Mouse (Mus musculus): Measurements from ENCODE around the gene Rpl14. TPM values are rescaled to one million over a fixed set of nuclear protein-coding genes. Genes with fewer than 3 reads are reported as not detected.

The Rpl14 gene
- total RNA-seq, 1 experiment, result 1,546 TPM

GRCm38 (mm10) chr9:120571593-120572385, 545 bp downstream of the Rpl14 start:
- H3K4me3 ChIP-seq (ENCODE audit: insufficient read depth in 1 of 2, low read depth in 1 of 2, low read length in 2 of 2, poor library complexity in 1 of 2, severe bottlenecking in 1 of 2), result peak overlapping the region; percentile 94 to 99
- H3K4me1 ChIP-seq (ENCODE audit: control insufficient read depth in 2 of 2, insufficient read depth in 2 of 2, low read length in 2 of 2, poor library complexity in 1 of 2), result peaks cover 0 to 2% of the 10 kb centered on the region in 2 experiments; a peak in 1 of 4 replicates
- in situ Hi-C loops (cut with MboI; ENCODE audit: low sequenced_read_pairs in 2 of 2, unreplicated experiment in 2 of 2), result no loop called here

GRCm38 (mm10) chr9:120575748-120576661, 4.8 kb downstream of the Rpl14 start:
- Histone ChIP-seq H3K36me3 (ENCODE audit: control insufficient read depth, insufficient read depth, low read length, poor library complexity, severe bottlenecking) (peaks cover 40% of the 10 kb centered on the region), H3K9ac (ENCODE audit: insufficient read depth, low read depth, low read length, poor library complexity, severe bottlenecking) (no peak overlapping the region; the same call in 1 of the 2 replicates), H3K4me1 (ENCODE audit: control insufficient read depth in 2 of 2, insufficient read depth in 2 of 2, low read length in 2 of 2, poor library complexity in 1 of 2) (peaks cover 0 to 15% of the 10 kb centered on the region in 2 experiments; a peak in 2 of 4 replicates), H3K27ac (ENCODE audit: insufficient read depth, low read depth, low read length, poor library complexity, severe bottlenecking) (peak overlapping the region; percentile 18; the same call in 1 of the 2 replicates), H3K4me3 (ENCODE audit: insufficient read depth in 1 of 2, low read depth in 1 of 2, low read length in 2 of 2, poor library complexity in 1 of 2, severe bottlenecking in 1 of 2) (peak overlapping the region in 1 of 2 experiments; percentile 43; a peak in 1 of 4 replicates), H3K9me3 (ENCODE audit: control insufficient read depth, insufficient read depth, low read depth, low read length) (no peaks in the 10 kb centered on the region)
- in situ Hi-C loops (cut with MboI; ENCODE audit: low sequenced_read_pairs in 2 of 2, unreplicated experiment in 2 of 2), result no loop called here
- no peak for DNase-seq (ENCODE audit: low read depth, low spot score)
- no peak for TF ChIP-seq HCFC1 (IDR thresholded peaks at IDR 0.05; ENCODE audit: borderline replicate concordance, insufficient read depth, low read length)
- no peak for TF ChIP-seq ZC3H11A (IDR thresholded peaks at IDR 0.05; ENCODE audit: borderline replicate concordance, low read depth, low read length)
- TF ChIP-seq MAFK (IDR thresholded peaks at IDR 0.05; ENCODE audit: insufficient read depth, low read depth, low read length), result no peak
- no peak for TF ChIP-seq ZNF384 (IDR thresholded peaks at IDR 0.05; ENCODE audit: low read depth, low read length)
- no peak for TF ChIP-seq CHD2 (IDR thresholded peaks at IDR 0.05; ENCODE audit: low read depth, low read length)

More at GRCm38 (mm10) chr9:120571593-120572385, 545 bp downstream of the Rpl14 start:
- DNase-seq (ENCODE audit: low read depth, low spot score), result no peak
- Histone ChIP-seq H3K36me3 (ENCODE audit: control insufficient read depth, insufficient read depth, low read length, poor library complexity, severe bottlenecking) (peaks cover 40% of the 10 kb centered on the region), H3K27ac (ENCODE audit: insufficient read depth, low read depth, low read length, poor library complexity, severe bottlenecking) (peak overlapping the region; percentile 92), H3K9me3 (ENCODE audit: control insufficient read depth, insufficient read depth, low read depth, low read length) (no peaks in the 10 kb centered on the region), H3K9ac (ENCODE audit: insufficient read depth, low read depth, low read length, poor library complexity, severe bottlenecking) (peak overlapping the region; percentile 100)
- TF ChIP-seq HCFC1 (IDR thresholded peaks at IDR 0.05; ENCODE audit: borderline replicate concordance, insufficient read depth, low read length), result no peak
- TF ChIP-seq ZC3H11A (IDR thresholded peaks at IDR 0.05; ENCODE audit: borderline replicate concordance, low read depth, low read length), result no peak
- no peak for TF ChIP-seq MAFK (IDR thresholded peaks at IDR 0.05; ENCODE audit: insufficient read depth, low read depth, low read length)
- TF ChIP-seq CHD2 (IDR thresholded peaks at IDR 0.05; ENCODE audit: low read depth, low read length), result no peak
- no peak for TF ChIP-seq ZNF384 (IDR thresholded peaks at IDR 0.05; ENCODE audit: low read depth, low read length)

- H3K9ac ChIP-seq (ENCODE audit: insufficient read depth, low read depth, low read length, poor library complexity, severe bottlenecking), result peak overlapping the region; percentile 33; the same call in 1 of the 2 replicates
- in situ Hi-C loops (cut with MboI; ENCODE audit: low sequenced_read_pairs in 2 of 2, unreplicated experiment in 2 of 2), result no loop called here
- H3K36me3 ChIP-seq (ENCODE audit: control insufficient read depth, insufficient read depth, low read length, poor library complexity, severe bottlenecking), result peaks cover 40% of the 10 kb centered on the region
- no peak for DNase-seq (ENCODE audit: low read depth, low spot score)
- no peaks in the 10 kb centered on the region for H3K9me3 ChIP-seq (ENCODE audit: control insufficient read depth, insufficient read depth, low read depth, low read length)
- H3K4me1 ChIP-seq (ENCODE audit: control insufficient read depth in 2 of 2, insufficient read depth in 2 of 2, low read length in 2 of 2, poor library complexity in 1 of 2), result peaks cover 0 to 15% of the 10 kb centered on the region in 2 experiments; a peak in 2 of 4 replicates
- TF ChIP-seq ZNF384 (IDR thresholded peaks at IDR 0.05; ENCODE audit: low read depth, low read length) (no peak), CHD2 (IDR thresholded peaks at IDR 0.05; ENCODE audit: low read depth, low read length) (no peak), MAFK (IDR thresholded peaks at IDR 0.05; ENCODE audit: insufficient read depth, low read depth, low read length) (no peak), ZC3H11A (IDR thresholded peaks at IDR 0.05; ENCODE audit: borderline replicate concordance, low read depth, low read length) (no peak), HCFC1 (IDR thresholded peaks at IDR 0.05; ENCODE audit: borderline replicate concordance, insufficient read depth, low read length) (no peak)
- peak overlapping the region; percentile 9 to 43; a peak in 3 of 4 replicates for H3K4me3 ChIP-seq (ENCODE audit: insufficient read depth in 1 of 2, low read depth in 1 of 2, low read length in 2 of 2, poor library complexity in 1 of 2, severe bottlenecking in 1 of 2)
- H3K27ac ChIP-seq (ENCODE audit: insufficient read depth, low read depth, low read length, poor library complexity, severe bottlenecking), result no peak overlapping the region; the same call in 1 of the 2 replicates
These were observed 5.4 kb downstream of the Rpl14 start for GRCm38 (mm10) chr9:120576662-120577013.

- Histone ChIP-seq H3K4me3 (ENCODE audit: insufficient read depth in 1 of 2, low read depth in 1 of 2, low read length in 2 of 2, poor library complexity in 1 of 2, severe bottlenecking in 1 of 2) (peak overlapping the region; percentile 72 to 84), H3K9ac (ENCODE audit: insufficient read depth, low read depth, low read length, poor library complexity, severe bottlenecking) (peak overlapping the region; percentile 88), H3K36me3 (ENCODE audit: control insufficient read depth, insufficient read depth, low read length, poor library complexity, severe bottlenecking) (peaks cover 35% of the 10 kb centered on the region), H3K9me3 (ENCODE audit: control insufficient read depth, insufficient read depth, low read depth, low read length) (no peaks in the 10 kb centered on the region), H3K4me1 (ENCODE audit: control insufficient read depth in 2 of 2, insufficient read depth in 2 of 2, low read length in 2 of 2, poor library complexity in 1 of 2) (peaks cover 0 to 15% of the 10 kb centered on the region in 2 experiments; a peak in 2 of 4 replicates), H3K27ac (ENCODE audit: insufficient read depth, low read depth, low read length, poor library complexity, severe bottlenecking) (no peak overlapping the region)
- DNase-seq (ENCODE audit: low read depth, low spot score), result peak; percentile 93
- in situ Hi-C loops (cut with MboI; ENCODE audit: low sequenced_read_pairs in 2 of 2, unreplicated experiment in 2 of 2), result no loop called here
- TF ChIP-seq ZNF384 (IDR thresholded peaks at IDR 0.05; ENCODE audit: low read depth, low read length), result no peak
- peak; percentile 75 for TF ChIP-seq HCFC1 (IDR thresholded peaks at IDR 0.05; ENCODE audit: borderline replicate concordance, insufficient read depth, low read length)
These were observed 5.9 kb downstream of the Rpl14 start for GRCm38 (mm10) chr9:120577133-120577651.

Measured in ES-E14 (cell line).